Mouse (Mus musculus) adrenal gland, postnatal 4 days (tissue): ENCODE results near the gene Prex1. TPM values are rescaled to one million over a fixed set of nuclear protein-coding genes. Genes with fewer than 3 reads are reported as not detected.

Experiments
- DNase-seq, 2 experiments: peaks; one replicate each; pipeline ENCODE4 v3.0.0; 2021 to 2022; ENCODE audit warnings: low spot score in 2 of 2, mixed read lengths in 2 of 2
- total RNA-seq, 2 experiments: library from RNA; stranded (reverse); gene quantifications; 2 replicates each; pipeline ENCODE4 v1.2.3; 2021

Gene Prex1
- total RNA-seq, 2 experiments from 2014 or later: 20.9 to 21.2 TPM

DNA sequence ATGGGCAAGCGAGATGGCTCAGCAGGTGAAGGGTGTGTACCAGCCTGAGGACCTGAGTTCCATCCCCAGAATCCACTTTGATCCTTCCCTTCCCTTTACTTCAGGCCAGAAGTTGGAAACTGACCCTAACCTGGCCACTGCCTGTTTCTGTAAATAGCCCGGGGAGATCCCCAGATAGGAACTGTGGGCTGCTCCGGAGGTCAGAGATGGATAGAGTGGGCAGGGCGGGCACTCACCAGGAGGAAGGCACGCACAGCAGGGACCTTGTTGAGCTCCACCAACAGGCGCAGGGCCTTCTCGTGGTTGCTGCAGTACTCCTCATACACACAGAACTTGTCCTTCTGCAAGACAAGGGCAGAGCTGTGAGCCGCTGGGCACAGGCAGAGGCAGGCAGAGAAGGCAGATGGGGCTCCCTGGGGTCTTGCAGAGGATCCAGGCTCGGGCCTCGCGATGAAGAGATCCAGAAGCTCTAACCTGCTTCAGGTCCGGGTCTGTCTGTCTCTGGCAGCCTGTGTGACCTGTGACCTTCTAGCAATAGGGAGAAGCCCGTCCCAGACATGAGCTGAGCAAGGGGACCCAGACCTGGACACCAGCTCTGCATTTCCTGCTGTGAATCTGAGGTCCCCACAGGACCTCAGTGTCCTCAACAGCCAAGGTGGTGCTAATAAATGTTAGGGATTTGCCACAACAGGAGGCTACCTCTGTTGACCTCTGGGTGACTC, 75.4 kb downstream of the Prex1 start:
- DNase-seq: no peak

DNA sequence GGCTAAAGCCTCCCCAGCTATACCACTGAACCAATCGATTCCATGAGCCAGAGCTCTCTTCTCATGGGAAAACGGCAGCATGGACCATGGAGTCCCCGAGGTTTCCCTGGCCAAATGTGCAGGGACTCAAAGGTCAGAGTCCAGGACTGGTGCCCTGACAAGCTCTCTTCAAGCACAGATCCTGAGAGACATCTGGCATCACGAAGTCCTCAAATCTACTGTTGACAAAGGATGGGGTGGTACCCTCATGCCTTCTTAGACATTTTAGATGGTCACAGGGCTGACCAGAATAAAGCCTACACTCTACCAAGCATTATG, 76.0 kb downstream of the Prex1 start:
- no peak for DNase-seq

DNA sequence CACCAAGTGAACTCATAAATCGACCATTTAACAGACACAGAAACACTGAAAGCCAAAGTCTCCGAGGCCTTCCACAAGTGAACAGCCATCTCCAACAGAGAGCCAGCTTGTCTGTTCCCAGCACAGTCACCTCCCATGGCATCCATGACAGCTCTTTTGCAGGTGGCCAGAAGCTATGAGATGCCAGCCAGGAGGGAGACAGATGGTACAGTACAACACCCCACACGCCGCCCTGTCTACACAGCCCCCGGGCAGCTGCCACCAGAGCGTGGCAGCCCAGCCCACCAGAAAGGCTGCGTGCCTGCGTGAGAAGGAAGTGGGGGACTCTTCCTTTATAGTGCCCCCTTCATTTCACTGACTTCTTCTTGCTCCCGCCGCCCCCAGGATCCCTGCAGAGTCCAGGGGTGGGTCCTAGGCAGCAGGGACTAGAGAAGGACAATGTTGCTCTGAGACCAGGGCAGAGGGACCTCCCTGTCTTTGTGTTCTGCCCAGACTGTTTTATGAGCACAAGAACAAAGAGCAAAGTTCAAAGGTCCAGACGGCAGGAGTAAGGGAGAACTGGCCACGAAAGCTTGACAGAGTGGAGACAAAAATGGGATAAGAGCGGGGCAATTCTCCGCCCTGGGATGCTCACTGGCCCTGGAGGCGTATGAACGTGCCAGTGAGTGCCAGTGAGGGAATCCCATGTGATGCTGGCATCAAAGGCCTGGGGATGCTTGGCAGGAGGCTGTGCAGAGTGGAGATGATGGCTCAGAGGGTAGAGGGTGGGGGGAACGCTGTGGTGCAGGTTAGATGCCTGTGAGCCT, 76.6 kb downstream of the Prex1 start:
- DNase-seq: no peak

- no peak for DNase-seq
Measured at GRCm38 (mm10) chr2:166635521-166635920, 78.1 kb downstream of the Prex1 start.

DNA sequence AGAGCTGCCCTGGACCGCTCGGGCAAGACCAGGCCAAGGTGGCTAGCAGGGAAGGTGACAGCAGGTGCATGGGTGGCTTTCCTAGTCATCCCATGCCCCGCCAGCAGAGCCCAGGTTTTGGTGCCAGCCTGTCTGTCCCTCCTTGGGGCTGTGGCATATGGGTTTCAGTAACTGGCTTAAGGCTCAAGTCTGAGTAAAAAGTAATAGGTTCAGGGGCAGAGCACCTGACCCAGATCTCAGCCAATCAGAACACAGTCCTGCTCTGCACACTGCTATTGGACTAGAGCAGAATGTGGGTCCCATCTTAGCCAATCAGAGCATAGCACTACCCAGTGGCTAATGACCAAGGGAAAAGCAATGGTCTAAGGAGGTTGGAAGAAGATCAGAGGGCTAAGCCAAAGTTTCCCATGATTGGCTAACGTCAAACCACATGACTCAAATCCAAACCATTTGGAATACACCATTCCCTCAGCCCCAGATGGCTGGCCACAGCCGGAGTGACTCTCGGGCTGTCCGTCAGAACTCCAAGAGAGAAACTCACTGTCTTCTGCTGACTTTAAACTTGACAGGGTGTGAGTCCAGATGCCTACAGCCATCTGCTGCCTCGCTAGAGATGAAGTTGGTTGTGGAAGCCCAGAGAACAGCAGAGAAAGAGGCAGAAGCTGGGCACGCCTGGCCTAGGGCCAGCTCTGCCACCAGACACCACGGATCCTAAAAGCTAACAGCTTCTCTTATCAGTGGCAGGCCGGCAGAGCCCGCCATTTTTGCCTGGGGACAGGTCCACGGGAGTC, 80.9 kb downstream of the Prex1 start:
- no peak for DNase-seq

GRCm38 (mm10) chr2:166631621-166632171, 81.9 kb downstream of the Prex1 start:
- DNase-seq: no peak

DNA sequence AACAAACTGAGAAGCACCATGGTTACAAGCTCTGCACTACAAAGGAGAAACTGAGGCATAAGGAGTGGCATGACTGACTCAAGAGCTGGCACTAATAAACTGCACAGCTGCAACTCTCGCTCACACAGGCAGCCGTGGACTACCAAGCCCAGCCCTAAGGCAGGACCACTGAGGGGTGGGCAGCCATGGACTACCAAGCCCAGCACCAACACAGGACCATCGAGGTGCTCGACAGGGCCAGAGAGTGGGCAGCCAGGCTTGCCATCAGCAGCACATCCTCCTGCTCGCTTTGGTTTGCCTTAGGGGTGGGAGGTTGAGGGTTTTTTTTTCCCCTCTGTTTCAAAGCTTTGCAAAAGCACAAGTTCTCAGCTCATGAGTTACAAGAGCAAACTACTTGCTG, 82.4 kb downstream of the Prex1 start:
- no peak for DNase-seq

DNA sequence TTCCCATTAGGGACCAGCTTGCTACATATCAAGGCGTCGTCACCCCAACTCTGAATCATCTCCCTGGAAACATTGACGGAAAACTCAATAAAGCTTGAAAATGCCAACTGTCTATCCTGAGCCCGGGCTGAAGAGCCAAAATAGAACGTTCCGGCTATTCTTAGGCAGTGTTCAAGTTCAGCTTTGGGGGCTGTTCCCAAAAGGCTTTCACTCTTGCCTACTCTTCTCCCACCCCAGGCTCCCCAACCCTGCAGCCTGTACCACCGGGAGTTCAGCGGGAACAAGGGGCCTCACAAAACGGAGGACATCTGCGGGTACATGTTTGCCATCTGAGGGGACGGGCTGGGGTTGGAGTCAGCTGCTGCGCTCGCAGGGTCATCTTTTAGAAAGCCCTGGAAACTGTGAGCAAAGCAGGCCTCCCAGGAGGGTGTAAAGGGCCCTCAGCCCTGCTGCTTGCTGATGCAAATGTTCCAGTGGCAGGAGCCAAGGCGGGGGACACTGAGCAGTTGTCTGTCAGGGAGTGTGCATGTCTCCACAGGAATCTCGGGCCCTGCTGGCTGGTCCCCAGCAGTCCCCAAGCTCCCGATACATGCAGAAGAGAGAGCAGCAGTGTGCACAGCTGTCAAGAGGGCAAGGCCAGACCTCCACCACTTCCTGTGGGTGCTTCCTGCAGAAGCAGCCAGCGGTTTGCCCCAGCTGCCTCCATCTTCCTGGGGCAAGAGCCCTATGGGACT, 83.5 kb downstream of the Prex1 start:
- no peak for DNase-seq

- DNase-seq: no peak
Measured at GRCm38 (mm10) chr2:166627578-166627977, 86.1 kb downstream of the Prex1 start.

- DNase-seq: no peak
Measured at GRCm38 (mm10) chr2:166625219-166625618, 88.4 kb downstream of the Prex1 start.

GRCm38 (mm10) chr2:166623081-166623567, 90.5 kb downstream of the Prex1 start:
- DNase-seq: no peak

DNA sequence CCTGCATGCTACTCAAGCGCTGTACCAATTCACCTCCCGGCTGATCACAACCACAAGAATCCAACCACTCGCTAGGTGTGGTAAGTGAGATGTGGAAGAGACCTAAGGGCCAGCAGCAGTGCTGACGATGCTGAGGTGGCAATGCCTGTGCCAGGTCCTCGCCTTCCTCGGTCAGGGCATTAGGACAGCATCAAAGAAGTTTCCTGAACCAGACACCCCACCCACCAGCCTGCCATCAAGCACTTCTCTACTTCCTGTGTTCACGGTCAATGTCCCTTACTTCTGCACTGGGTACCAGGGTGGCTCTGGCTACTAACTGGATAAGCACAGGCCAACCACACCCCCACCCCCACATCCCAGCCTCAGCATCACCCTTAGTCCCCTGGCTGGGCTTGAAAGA, 91.0 kb downstream of the Prex1 start:
- DNase-seq: no peak

GRCm38 (mm10) chr2:166622079-166622478, 91.6 kb downstream of the Prex1 start:
- no peak for DNase-seq

- DNase-seq: no peak
Measured at GRCm38 (mm10) chr2:166620529-166621466, 92.8 kb downstream of the Prex1 start.

GRCm38 (mm10) chr2:166619906-166620490, 93.6 kb downstream of the Prex1 start:
- no peak for DNase-seq

- no peak for DNase-seq
Measured at GRCm38 (mm10) chr2:166619270-166619669, 94.4 kb downstream of the Prex1 start.

DNA sequence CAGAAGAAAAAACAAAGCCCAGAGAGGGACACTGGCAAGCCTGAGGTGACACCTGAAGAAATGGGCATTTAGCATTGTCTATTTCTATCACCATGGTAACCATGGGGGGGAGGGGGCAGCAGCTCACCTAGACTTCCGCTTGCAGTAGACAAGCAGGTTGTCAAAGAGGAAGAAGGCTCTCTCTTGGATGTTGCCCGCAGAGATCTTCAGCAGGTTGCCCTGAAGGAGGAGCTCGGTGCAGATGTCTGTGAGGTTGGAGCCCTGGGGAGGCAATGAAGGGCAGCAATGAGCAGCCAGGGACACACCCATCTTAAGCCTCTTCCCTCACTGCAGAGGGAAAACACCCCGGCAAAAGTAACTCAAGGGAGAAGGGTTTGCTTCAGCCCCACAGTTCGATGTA, 95.9 kb downstream of the Prex1 start:
- no peak for DNase-seq

GRCm38 (mm10) chr2:166615338-166616075, 98.1 kb downstream of the Prex1 start:
- no peak for DNase-seq

DNA sequence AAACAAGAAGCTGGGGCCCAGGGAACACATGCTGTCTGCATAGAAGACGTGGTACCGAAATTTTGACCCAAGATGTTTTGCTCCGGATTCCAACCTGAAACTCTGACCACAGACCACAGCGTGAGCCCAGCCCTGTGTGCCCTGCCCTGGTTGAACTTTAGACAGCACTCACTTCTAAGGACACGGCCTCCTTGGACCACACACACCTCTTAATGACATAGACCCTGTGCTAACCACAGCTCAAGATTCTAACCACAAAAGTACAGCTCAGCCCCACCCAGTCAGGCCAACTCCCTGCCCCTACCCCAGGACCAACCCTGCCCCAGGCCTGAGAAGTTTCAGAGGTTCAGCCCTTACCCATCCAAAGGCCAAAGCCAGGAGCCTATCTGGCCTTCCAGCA, 103.4 kb downstream of the Prex1 start:
- no peak for DNase-seq
